Mouse (Mus musculus) forebrain, embryonic 14.5 days (tissue): ENCODE data around the gene Lhpp. TPM values are rescaled to one million over a fixed set of nuclear protein-coding genes. Genes with fewer than 3 reads are reported as not detected.

ENCODE experiments used
- ATAC-seq: fragments of 200-750 bp; cut with Nextera tagmentation; 2 replicates; pipeline ENCODE4 v1.8.0; 2017; ENCODE audit warnings: mild to moderate bottlenecking, moderate library complexity
- DNase-seq: peaks from one replicate; pipeline ENCODE4 v3.0.0-alpha.2; 2015; ENCODE audit warnings: low spot score
- H3K27ac ChIP-seq: fragments of 300-500 bp; sonication (generic); 2 replicates; pipeline ENCODE4 v1.5.1; 2014; ENCODE audit warnings: low read depth, mild to moderate bottlenecking, control low read depth, low read length, moderate library complexity
- H3K27me3 ChIP-seq: fragments of 300-500 bp; sonication (generic); replicated peaks from 2 replicates; pipeline ENCODE4 v1.6.1; 2014; ENCODE audit warnings: low read length, control low read depth, mixed read lengths; ENCODE audit not compliant: control insufficient read depth, insufficient read depth
- H3K36me3 ChIP-seq: fragments of 300-500 bp; sonication (generic); 2 replicates; pipeline ENCODE4 v1.6.1; 2014; ENCODE audit warnings: low read length, control low read depth; ENCODE audit not compliant: control insufficient read depth, insufficient read depth
- H3K4me1 ChIP-seq: fragments of 300-500 bp; sonication (generic); 2 replicates; pipeline ENCODE4 v1.6.1; 2014; ENCODE audit warnings: antibody characterized with exemption, low read length, control low read depth; ENCODE audit not compliant: control insufficient read depth, insufficient read depth
- H3K4me2 ChIP-seq: fragments of 300-500 bp; sonication (generic); 2 replicates; pipeline ENCODE4 v1.6.1; 2014; ENCODE audit warnings: mild to moderate bottlenecking, control low read depth, low read length
- H3K4me3 ChIP-seq: fragments of 300-500 bp; sonication (generic); 2 replicates; pipeline ENCODE4 v1.5.1; 2014; ENCODE audit warnings: low read depth, low read length, control low read depth
- H3K9ac ChIP-seq: fragments of 300-500 bp; sonication (generic); 2 replicates; pipeline ENCODE4 v1.6.1; 2014; ENCODE audit warnings: mild to moderate bottlenecking, low read length, control low read depth, moderate library complexity
- H3K9me3 ChIP-seq: fragments of 300-500 bp; sonication (generic); replicated peaks from 2 replicates; pipeline ENCODE4 v1.6.1; 2016; ENCODE audit warnings: low read length, control low read depth, mixed read lengths; ENCODE audit not compliant: control insufficient read depth
- WGBS: fragments of 180-500 bp; shearing (Covaris S2); extraction: QIAGEN DNeasy Blood & Tissue Kit; methylation state at CpG from one replicate; pipeline ENCODE4 v1.1.7; 2014; 5-methylcytosine and 5-hydroxymethylcytosine counted together
- polyA plus RNA-seq: library from polyadenylated mRNA; unstranded; fragments of >200 nt; fragmentation: Nextera tagmentation; extraction: Ambion mirVana; gene quantifications from 2 replicates; pipeline ENCODE4 v1.2.1, GENCODE M21; 2014

Gene Lhpp
- polyA plus RNA-seq, 1 experiment from 2014 or later, result 26.7 TPM

DNA sequence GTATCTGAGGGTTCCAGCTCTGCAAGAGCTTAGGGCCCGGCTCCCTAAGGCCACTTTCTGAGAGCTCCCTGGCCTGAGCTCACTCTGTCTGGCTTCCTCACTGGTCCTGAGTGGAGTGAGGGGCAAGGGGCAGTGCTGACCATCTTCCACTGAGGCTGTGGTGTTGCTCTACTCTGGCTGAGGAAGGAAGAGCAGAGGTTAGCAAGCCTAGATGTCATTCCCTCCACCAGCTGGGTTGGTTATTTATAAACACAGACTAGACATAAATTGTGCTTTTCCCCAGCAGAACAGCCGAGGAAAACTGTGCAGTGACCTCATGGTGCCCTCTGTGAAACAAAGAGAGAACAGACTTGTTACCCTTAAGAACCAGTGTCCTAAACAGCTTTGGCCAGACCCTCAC, 77.5 kb downstream of the Lhpp start:
- no peak for DNase-seq
- no peaks in the 10 kb centered on the region for H3K4me1 ChIP-seq

GRCm38 (mm10) chr7:132688721-132689120, 78.3 kb downstream of the Lhpp start:
- H3K4me3 ChIP-seq, result no peak overlapping the region
- no peak overlapping the region for H3K27ac ChIP-seq
- no peak overlapping the region for H3K4me2 ChIP-seq
- no peaks in the 10 kb centered on the region for H3K4me1 ChIP-seq
- H3K9ac ChIP-seq, result no peak overlapping the region
- H3K9me3 ChIP-seq, result no peaks in the 10 kb centered on the region
- H3K27me3 ChIP-seq, result no peaks in the 10 kb centered on the region
- no peaks in the 10 kb centered on the region for H3K36me3 ChIP-seq
- no peak for DNase-seq
- 42% methylated on average over 5 of the region's 5 CpGs for WGBS
- ATAC-seq, result no peak

More for the DNA sequence above, 77.5 kb downstream of the Lhpp start:
- 59% methylated on average over 2 of the region's 2 CpGs for WGBS
- Histone ChIP-seq H3K36me3 (no peaks in the 10 kb centered on the region), H3K27ac (no peak overlapping the region), H3K4me2 (no peak overlapping the region), H3K4me3 (no peak overlapping the region), H3K27me3 (no peaks in the 10 kb centered on the region), H3K9me3 (no peaks in the 10 kb centered on the region), H3K9ac (no peak overlapping the region)
- no peak for ATAC-seq

DNA sequence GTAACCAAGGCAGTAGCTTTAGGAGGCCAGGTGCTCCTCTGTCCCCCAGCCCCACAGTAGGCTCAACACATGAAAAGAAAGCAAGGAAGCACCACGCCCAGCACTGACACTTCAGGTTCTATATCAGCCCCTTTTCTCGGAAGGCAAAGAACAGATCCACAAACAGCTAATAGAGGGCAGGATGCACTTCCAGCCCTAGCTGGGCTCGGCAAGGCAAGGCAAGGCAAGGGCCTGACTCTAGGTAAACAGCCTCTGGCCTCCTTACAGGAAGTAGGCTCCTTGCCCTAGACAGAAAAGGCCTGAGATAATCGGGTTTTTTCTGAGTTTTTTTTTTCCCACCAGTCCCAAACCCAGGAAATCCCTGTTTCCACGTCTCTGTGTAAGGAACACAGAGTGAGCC, 79.3 kb downstream of the Lhpp start:
- Histone ChIP-seq H3K27me3 (no peaks in the 10 kb centered on the region), H3K4me3 (no peak overlapping the region), H3K9me3 (no peaks in the 10 kb centered on the region), H3K4me1 (no peaks in the 10 kb centered on the region), H3K4me2 (no peak overlapping the region), H3K36me3 (no peaks in the 10 kb centered on the region), H3K9ac (no peak overlapping the region), H3K27ac (no peak overlapping the region)
- no peak for DNase-seq
- WGBS, result 86% methylated on average over 5 of the region's 5 CpGs
- ATAC-seq, result no peak

DNA sequence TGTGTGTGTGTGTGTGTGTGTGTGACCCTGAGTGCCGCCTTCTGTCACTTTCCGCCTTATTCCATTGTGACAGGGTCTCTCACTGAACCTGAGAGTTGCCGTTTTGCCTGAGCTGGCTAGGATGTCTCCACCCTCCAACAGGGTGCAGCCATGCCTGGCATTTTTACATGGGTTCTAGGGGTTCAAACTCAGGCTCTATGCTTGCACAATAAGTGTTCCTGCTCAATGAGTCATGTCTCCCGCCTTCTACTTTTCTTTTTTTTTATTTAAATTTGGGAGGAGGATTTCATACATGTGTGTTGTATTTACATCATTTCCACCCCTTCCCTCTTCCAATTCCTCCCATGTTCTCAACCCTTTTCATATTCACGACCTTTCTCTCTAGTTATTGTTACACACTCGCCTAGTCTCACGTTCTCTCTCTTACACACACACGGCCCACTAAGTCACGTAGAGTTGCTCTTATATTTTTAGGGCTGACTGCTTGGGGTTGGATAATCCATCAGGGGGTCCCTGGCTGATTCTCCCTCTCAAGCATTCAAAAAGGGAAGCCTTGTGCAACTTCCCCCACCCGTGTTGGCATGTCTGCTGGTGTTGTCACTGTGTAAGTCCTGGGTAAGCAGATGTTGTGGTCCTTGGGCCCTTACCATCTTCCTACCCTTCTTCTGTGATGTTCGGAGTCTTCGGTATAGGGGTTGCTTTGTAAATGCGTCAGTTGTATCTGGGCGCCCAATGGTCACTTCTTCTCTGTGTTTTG, 80.5 kb downstream of the Lhpp start:
- no peak for ATAC-seq
- Histone ChIP-seq H3K36me3 (no peaks in the 10 kb centered on the region), H3K4me3 (no peak overlapping the region), H3K9ac (no peak overlapping the region), H3K9me3 (no peaks in the 10 kb centered on the region), H3K27ac (no peak overlapping the region), H3K4me2 (no peak overlapping the region), H3K27me3 (no peaks in the 10 kb centered on the region), H3K4me1 (no peaks in the 10 kb centered on the region)
- no peak for DNase-seq
- WGBS, result 90% methylated on average over 14 of the region's 14 CpGs

DNA sequence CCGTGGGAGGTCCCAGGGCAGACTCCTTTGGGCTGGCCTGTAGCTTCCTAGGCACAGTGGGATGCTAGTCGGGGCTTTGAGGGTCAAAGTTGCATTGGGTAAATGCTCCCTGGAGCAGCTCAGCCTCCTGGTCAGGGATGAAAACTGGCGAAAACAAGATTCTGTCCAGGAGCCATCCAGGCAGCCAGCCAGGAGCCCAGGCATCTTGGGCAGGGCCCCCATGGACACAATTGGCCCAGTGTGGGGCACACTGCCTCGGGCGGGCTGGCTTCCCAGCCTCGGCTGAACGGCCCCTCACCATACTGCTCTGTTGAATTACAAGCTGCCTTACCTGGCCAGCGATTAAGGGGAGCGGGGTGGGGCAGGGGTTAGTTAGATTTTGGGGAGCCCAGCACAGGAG, 82.3 kb downstream of the Lhpp start:
- H3K4me3 ChIP-seq, result no peak overlapping the region
- no peaks in the 10 kb centered on the region for H3K36me3 ChIP-seq
- H3K4me2 ChIP-seq, result no peak overlapping the region
- H3K9me3 ChIP-seq, result no peaks in the 10 kb centered on the region
- H3K27me3 ChIP-seq, result no peaks in the 10 kb centered on the region
- 55% methylated on average over 9 of the region's 9 CpGs for WGBS
- no peaks in the 10 kb centered on the region for H3K4me1 ChIP-seq
- ATAC-seq, result no peak
- DNase-seq, result peak; percentile 36
- H3K9ac ChIP-seq, result no peak overlapping the region
- H3K27ac ChIP-seq, result no peak overlapping the region

GRCm38 (mm10) chr7:132693561-132693960, 83.1 kb downstream of the Lhpp start:
- Histone ChIP-seq H3K27me3 (no peaks in the 10 kb centered on the region), H3K9ac (no peak overlapping the region), H3K36me3 (no peaks in the 10 kb centered on the region), H3K27ac (no peak overlapping the region), H3K4me2 (no peak overlapping the region), H3K4me3 (no peak overlapping the region), H3K9me3 (no peaks in the 10 kb centered on the region), H3K4me1 (no peaks in the 10 kb centered on the region)
- no peak for ATAC-seq
- 92% methylated on average over 2 of the region's 2 CpGs for WGBS
- no peak for DNase-seq

DNA sequence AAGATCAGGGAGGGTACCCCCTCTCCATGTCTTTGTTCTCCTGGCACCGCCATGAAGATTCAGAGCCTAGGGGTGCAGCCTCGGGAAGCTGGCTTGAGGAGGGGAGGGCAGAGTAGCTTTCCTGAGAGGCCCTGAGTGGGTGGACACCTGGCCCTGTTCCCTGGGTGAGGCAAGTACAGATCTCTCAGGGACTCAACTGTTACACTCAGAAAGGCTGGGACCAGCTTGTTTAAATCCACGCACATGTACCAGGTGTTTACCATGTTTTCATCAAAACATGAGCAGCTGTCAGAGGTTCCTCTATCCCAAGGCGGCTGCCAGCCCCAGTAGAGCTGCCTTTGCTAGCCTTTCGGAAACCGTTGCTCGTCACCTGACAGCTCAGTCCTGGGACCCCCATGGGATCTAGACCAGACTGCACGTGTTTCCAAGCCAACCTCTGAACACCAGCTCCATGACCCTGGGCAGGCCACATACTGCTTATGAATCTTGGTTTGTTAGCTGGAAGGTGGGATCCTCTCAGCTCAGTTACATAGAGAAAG, 86.9 kb downstream of the Lhpp start:
- ATAC-seq (no peak), DNase-seq (no peak)
- Histone ChIP-seq H3K27me3 (no peaks in the 10 kb centered on the region), H3K9me3 (no peaks in the 10 kb centered on the region), H3K9ac (no peak overlapping the region), H3K27ac (no peak overlapping the region), H3K36me3 (no peaks in the 10 kb centered on the region), H3K4me1 (no peaks in the 10 kb centered on the region), H3K4me2 (no peak overlapping the region), H3K4me3 (no peak overlapping the region)
- WGBS, result 85% methylated on average over 8 of the region's 8 CpGs

DNA sequence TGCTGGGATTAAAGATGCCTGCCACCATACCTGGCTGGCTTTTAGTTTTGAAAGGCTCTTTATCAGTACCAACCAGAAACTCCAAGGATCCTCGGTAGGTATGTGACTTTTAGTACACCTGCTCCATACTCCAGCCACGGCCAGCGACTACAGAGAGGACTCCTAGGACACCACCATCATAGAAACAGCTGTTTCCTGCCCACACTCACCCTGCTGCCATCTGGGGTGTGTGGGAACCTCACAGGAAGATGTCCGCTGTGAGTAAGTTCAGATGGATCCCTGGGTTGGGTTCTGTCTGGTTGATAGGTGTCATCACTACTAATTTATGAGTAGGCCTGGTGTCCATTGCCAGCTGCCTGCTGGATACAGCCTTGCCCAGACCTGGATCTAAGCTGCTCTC, 88.3 kb downstream of the Lhpp start:
- Histone ChIP-seq H3K4me2 (no peak overlapping the region), H3K4me1 (no peaks in the 10 kb centered on the region), H3K27me3 (no peaks in the 10 kb centered on the region), H3K27ac (no peak overlapping the region), H3K9me3 (no peaks in the 10 kb centered on the region), H3K4me3 (no peak overlapping the region), H3K36me3 (no peaks in the 10 kb centered on the region), H3K9ac (no peak overlapping the region)
- 88% methylated on average over 4 of the region's 4 CpGs for WGBS
- no peak for ATAC-seq
- no peak for DNase-seq

GRCm38 (mm10) chr7:132699165-132699564, 88.7 kb downstream of the Lhpp start:
- ATAC-seq, result no peak
- no peaks in the 10 kb centered on the region for H3K4me1 ChIP-seq
- WGBS, result 60% methylated on average over 4 of the region's 4 CpGs

More at GRCm38 (mm10) chr7:132699165-132699564, 88.7 kb downstream of the Lhpp start:
- no peak for DNase-seq
- Histone ChIP-seq H3K27me3 (no peaks in the 10 kb centered on the region), H3K4me3 (no peak overlapping the region), H3K9me3 (no peaks in the 10 kb centered on the region), H3K27ac (no peak overlapping the region), H3K36me3 (no peaks in the 10 kb centered on the region), H3K9ac (no peak overlapping the region), H3K4me2 (no peak overlapping the region)
